Mouse (Mus musculus): ENCODE measurements around the gene Enox1. TPM values are rescaled to one million over a fixed set of nuclear protein-coding genes. Genes with fewer than 3 reads are reported as not detected.

Enox1 gene
- polyA plus RNA-seq, 1 experiment: 1.1 TPM

DNA sequence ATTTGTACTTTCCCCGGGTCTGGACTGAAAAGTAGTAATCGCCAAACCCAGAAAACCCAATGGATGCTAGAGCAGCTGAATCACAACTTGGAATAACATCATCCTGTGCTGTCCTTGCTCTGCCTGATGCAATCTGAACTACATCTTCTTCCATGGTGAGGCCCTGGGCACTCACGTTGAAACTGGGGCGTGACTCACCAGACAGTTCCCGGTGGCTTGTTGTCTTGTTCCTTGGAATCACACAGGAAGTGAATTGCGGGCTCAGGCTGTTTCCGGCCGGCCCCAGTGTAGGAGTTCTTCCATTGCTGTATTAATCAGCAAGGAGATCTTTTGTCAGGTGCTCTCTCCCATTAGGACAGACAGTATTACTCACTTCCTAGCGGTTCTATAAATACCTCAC, 266.6 kb downstream of the Enox1 start:
- DNase-seq: no peak
- WGBS: 70% methylated on average over 9 of the region's 9 CpGs
- no peaks in the 10 kb centered on the region for H3K36me3 ChIP-seq (ENCODE audit: control insufficient read depth, insufficient read depth, low read length)
- no peaks in the 10 kb centered on the region for H3K4me1 ChIP-seq (ENCODE audit: control insufficient read depth, insufficient read depth, low read length)
- TF ChIP-seq POLR2A (IDR thresholded peaks at IDR 0.05; ENCODE audit: low read depth, low read length) (no peak), CTCF (conservative IDR thresholded peaks at IDR 0.05; ENCODE audit: insufficient read depth, insufficient read length, low read depth, low read length) (no peak)
- H3K27me3 ChIP-seq (replicated peaks; ENCODE audit: control insufficient read depth, insufficient read depth, low read length): no peaks in the 10 kb centered on the region
- H3K27ac ChIP-seq (ENCODE audit: insufficient read depth, low read depth, low read length): no peak overlapping the region
- H3K4me3 ChIP-seq (ENCODE audit: insufficient read depth, low read depth, low read length): no peak overlapping the region

DNA sequence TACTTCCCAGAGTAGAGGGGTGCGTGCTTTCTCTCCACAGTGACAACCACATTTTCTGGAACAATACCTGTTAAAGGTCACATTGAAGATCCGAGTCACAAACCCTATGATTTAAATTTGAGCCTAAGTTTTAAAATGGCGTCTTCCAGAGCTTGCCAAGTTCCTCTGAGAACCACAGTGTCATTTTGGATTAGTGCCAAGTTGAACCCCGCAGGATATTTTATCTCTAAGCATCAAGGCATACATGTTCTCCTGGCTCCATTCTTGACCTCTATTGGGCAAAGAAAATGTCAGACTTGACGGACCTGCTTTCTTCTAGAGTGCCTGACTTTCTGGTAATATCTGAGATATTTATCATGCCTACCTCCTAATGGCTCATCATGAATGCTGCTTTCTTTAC, 282.9 kb downstream of the Enox1 start:
- Histone ChIP-seq H3K4me3 (ENCODE audit: insufficient read depth, low read depth, low read length) (no peak overlapping the region), H3K27me3 (replicated peaks; ENCODE audit: control insufficient read depth, insufficient read depth, low read length) (no peaks in the 10 kb centered on the region), H3K36me3 (ENCODE audit: control insufficient read depth, insufficient read depth, low read length) (no peaks in the 10 kb centered on the region), H3K27ac (ENCODE audit: insufficient read depth, low read depth, low read length) (no peak overlapping the region), H3K4me1 (ENCODE audit: control insufficient read depth, insufficient read depth, low read length) (no peaks in the 10 kb centered on the region)
- no peak for DNase-seq
- WGBS: 76% methylated on average over 5 of the region's 5 CpGs
- no peak for TF ChIP-seq CTCF (conservative IDR thresholded peaks at IDR 0.05; ENCODE audit: insufficient read depth, insufficient read length, low read depth, low read length)
- TF ChIP-seq POLR2A (IDR thresholded peaks at IDR 0.05; ENCODE audit: low read depth, low read length): no peak

DNA sequence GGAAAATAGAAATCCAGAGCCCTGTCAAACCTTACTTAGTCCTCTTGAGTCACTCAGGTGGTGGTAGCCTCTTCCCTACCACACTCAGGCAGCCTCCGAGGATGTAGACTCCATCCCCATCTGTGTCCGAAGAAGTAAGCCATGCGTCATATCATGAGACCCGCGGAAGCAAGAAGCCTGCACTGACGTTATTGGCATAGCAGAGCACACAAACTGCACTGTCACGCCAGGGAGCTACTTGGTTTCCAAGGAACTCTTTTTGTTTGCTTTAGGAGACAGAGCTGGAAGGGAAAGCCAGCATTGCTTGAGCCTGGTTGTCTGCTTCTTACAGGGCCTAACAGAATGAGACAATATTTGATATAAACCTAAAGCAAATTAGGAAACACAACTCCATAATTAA, 284.2 kb downstream of the Enox1 start:
- no peaks in the 10 kb centered on the region for H3K4me1 ChIP-seq (ENCODE audit: control insufficient read depth, insufficient read depth, low read length)
- H3K27me3 ChIP-seq (replicated peaks; ENCODE audit: control insufficient read depth, insufficient read depth, low read length): no peaks in the 10 kb centered on the region
- no peaks in the 10 kb centered on the region for H3K36me3 ChIP-seq (ENCODE audit: control insufficient read depth, insufficient read depth, low read length)
- no peak for DNase-seq
- H3K4me3 ChIP-seq (ENCODE audit: insufficient read depth, low read depth, low read length): no peak overlapping the region
- no peak for TF ChIP-seq POLR2A (IDR thresholded peaks at IDR 0.05; ENCODE audit: low read depth, low read length)
- no peak for TF ChIP-seq CTCF (conservative IDR thresholded peaks at IDR 0.05; ENCODE audit: insufficient read depth, insufficient read length, low read depth, low read length)
- H3K27ac ChIP-seq (ENCODE audit: insufficient read depth, low read depth, low read length): no peak overlapping the region
- 88% methylated on average over 7 of the region's 7 CpGs for WGBS

DNA sequence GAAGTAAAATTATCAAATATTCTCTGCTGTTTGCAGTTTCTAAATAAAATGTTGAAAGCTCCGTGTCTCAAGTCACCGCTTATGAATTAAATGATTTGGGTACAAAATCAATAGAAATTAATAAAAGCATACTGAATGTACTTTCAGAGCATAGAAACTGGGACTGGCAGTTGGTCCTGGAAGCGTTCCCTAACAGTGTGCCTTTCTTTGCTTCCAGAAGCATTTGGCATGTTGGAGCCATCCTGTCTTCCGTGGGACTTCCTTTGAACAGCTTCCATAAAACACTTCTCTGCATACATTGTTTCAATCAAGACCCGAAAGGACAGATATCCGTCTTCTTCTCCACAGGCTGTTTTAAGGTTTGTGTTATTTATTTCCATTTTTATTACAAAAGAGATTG, 285.0 kb downstream of the Enox1 start:
- Histone ChIP-seq H3K4me1 (ENCODE audit: control insufficient read depth, insufficient read depth, low read length) (no peaks in the 10 kb centered on the region), H3K36me3 (ENCODE audit: control insufficient read depth, insufficient read depth, low read length) (no peaks in the 10 kb centered on the region), H3K27ac (ENCODE audit: insufficient read depth, low read depth, low read length) (no peak overlapping the region), H3K4me3 (ENCODE audit: insufficient read depth, low read depth, low read length) (no peak overlapping the region), H3K27me3 (replicated peaks; ENCODE audit: control insufficient read depth, insufficient read depth, low read length) (no peaks in the 10 kb centered on the region)
- DNase-seq: no peak
- no peak for TF ChIP-seq CTCF (conservative IDR thresholded peaks at IDR 0.05; ENCODE audit: insufficient read depth, insufficient read length, low read depth, low read length)
- TF ChIP-seq POLR2A (IDR thresholded peaks at IDR 0.05; ENCODE audit: low read depth, low read length): no peak
- 91% methylated on average over 6 of the region's 6 CpGs for WGBS

DNA sequence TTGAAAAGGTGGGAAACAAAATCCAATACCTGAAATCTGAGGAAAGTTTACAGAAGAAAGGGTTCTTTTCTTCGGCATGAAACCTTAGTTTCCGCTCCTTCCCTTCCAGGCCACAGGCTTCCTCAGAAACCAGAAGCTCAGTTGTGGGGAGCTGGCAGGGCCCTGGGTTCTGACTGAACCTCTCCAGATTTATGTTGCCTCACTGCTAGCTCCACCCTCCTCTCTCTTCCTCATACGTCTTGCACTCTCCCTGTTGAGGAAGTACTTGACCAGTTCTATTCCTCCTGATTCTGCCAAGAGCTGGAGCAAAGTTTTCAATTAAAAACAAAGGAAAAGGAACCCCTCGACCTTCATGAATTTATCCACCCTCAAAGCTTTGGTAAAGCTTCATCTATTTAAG, 291.4 kb downstream of the Enox1 start:
- Histone ChIP-seq H3K27me3 (replicated peaks; ENCODE audit: control insufficient read depth, insufficient read depth, low read length) (no peaks in the 10 kb centered on the region), H3K4me3 (ENCODE audit: insufficient read depth, low read depth, low read length) (no peak overlapping the region), H3K4me1 (ENCODE audit: control insufficient read depth, insufficient read depth, low read length) (no peaks in the 10 kb centered on the region), H3K36me3 (ENCODE audit: control insufficient read depth, insufficient read depth, low read length) (no peaks in the 10 kb centered on the region), H3K27ac (ENCODE audit: insufficient read depth, low read depth, low read length) (no peak overlapping the region)
- TF ChIP-seq CTCF (conservative IDR thresholded peaks at IDR 0.05; ENCODE audit: insufficient read depth, insufficient read length, low read depth, low read length) (no peak), POLR2A (IDR thresholded peaks at IDR 0.05; ENCODE audit: low read depth, low read length) (no peak)
- WGBS: 67% methylated on average over 4 of the region's 4 CpGs
- no peak for DNase-seq

DNA sequence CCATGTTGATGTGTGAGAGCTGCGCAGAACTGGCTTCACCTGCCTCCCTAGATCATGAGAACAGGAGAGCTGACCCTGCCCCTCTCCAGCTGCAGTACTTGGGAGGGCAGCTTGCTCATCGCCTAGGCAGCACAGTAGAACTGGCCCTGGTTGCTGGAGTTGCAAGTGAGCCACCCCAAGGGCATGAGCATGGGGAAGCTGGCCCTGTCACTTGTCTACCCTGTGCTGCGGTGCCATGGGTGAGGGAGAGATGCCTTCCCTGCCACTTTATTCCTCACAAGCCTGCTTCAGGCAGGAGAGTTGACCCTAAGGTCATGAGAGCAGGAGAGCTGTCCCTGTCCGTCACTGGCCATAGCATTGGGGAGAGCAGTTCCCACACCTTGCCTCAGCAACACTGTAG, 295.4 kb downstream of the Enox1 start:
- H3K36me3 ChIP-seq (ENCODE audit: control insufficient read depth, insufficient read depth, low read length): no peaks in the 10 kb centered on the region
- WGBS: 89% methylated on average over 4 of the region's 4 CpGs
- H3K27me3 ChIP-seq (replicated peaks; ENCODE audit: control insufficient read depth, insufficient read depth, low read length): no peaks in the 10 kb centered on the region
- H3K4me1 ChIP-seq (ENCODE audit: control insufficient read depth, insufficient read depth, low read length): no peaks in the 10 kb centered on the region
- no peak for TF ChIP-seq CTCF (conservative IDR thresholded peaks at IDR 0.05; ENCODE audit: insufficient read depth, insufficient read length, low read depth, low read length)
- TF ChIP-seq POLR2A (IDR thresholded peaks at IDR 0.05; ENCODE audit: low read depth, low read length): no peak
- no peak overlapping the region for H3K4me3 ChIP-seq (ENCODE audit: insufficient read depth, low read depth, low read length)
- no peak overlapping the region for H3K27ac ChIP-seq (ENCODE audit: insufficient read depth, low read depth, low read length)
- DNase-seq: no peak

DNA sequence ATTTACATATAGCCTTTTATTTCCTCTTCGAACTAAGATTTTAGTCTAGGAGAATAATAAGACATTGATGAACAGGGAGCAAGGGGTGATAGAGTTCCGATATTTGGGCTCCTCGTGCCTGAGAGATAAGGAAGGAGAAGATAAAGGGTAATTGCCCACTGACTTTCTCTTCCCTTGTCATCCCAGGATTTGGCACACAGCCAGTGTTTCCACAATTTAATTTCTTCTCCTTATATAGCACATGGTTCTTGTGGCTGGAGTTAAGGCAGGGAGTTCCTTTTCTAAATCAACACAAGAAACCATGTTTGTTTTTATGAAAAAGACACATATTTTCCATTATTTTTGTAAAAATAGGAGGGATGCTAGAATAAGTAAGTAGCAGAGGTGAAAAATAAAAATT, 299.5 kb downstream of the Enox1 start:
- Histone ChIP-seq H3K27ac (ENCODE audit: insufficient read depth, low read depth, low read length) (no peak overlapping the region), H3K4me3 (ENCODE audit: insufficient read depth, low read depth, low read length) (no peak overlapping the region), H3K4me1 (ENCODE audit: control insufficient read depth, insufficient read depth, low read length) (no peaks in the 10 kb centered on the region), H3K27me3 (replicated peaks; ENCODE audit: control insufficient read depth, insufficient read depth, low read length) (no peaks in the 10 kb centered on the region), H3K36me3 (ENCODE audit: control insufficient read depth, insufficient read depth, low read length) (no peaks in the 10 kb centered on the region)
- no peak for DNase-seq
- TF ChIP-seq CTCF (conservative IDR thresholded peaks at IDR 0.05; ENCODE audit: insufficient read depth, insufficient read length, low read depth, low read length) (no peak), POLR2A (IDR thresholded peaks at IDR 0.05; ENCODE audit: low read depth, low read length) (no peak)
- WGBS: 64% methylated on average over 3 of the region's 3 CpGs

DNA sequence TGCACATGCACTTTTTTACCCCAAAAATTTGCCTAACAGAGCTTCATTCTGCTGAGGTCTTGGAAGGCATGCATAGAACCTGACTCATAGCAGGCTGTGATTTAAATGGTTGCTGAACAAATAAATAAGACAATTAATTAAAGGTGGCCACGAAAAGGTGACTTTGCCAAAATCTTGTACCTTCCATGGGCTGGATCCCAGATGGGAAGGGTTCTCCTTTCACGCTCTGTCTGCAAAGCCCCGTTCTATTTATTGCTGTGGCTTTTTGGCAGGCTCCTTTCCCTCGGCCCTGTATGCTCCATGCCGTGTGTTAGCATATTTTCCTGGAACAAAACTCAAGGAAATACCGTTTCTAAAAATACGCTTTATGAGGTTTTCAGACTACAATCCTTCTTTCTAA, 300.3 kb downstream of the Enox1 start:
- Histone ChIP-seq H3K27me3 (replicated peaks; ENCODE audit: control insufficient read depth, insufficient read depth, low read length) (no peaks in the 10 kb centered on the region), H3K4me1 (ENCODE audit: control insufficient read depth, insufficient read depth, low read length) (no peaks in the 10 kb centered on the region), H3K27ac (ENCODE audit: insufficient read depth, low read depth, low read length) (no peak overlapping the region), H3K4me3 (ENCODE audit: insufficient read depth, low read depth, low read length) (no peak overlapping the region), H3K36me3 (ENCODE audit: control insufficient read depth, insufficient read depth, low read length) (no peaks in the 10 kb centered on the region)
- TF ChIP-seq POLR2A (IDR thresholded peaks at IDR 0.05; ENCODE audit: low read depth, low read length) (no peak), CTCF (conservative IDR thresholded peaks at IDR 0.05; ENCODE audit: insufficient read depth, insufficient read length, low read depth, low read length) (no peak)
- DNase-seq: no peak
- 45% methylated on average over 7 of the region's 7 CpGs for WGBS

All from kidney, adult 2 months (tissue).